ENCODE assay signal across 8 mouse cellular contexts in genomic region chr13:94883966-94884960, GRCm38 (mm10). TPM values are rescaled to one million over a fixed set of nuclear protein-coding genes. Genes with fewer than 3 reads are reported as not detected.
DNase-seq lines count a peak whose midpoint lies in the region; ATAC-seq and TF ChIP-seq lines count a peak whose summit lies in the region.

No protein-coding gene starts in this region.

- peak overlapping the region; percentile 90 for H3K4me2 ChIP-seq in lung, embryonic 15.5 days
- H3K4me2 ChIP-seq in forebrain, embryonic 13.5 days = peak overlapping the region; percentile 68
- H3K4me2 ChIP-seq in limb, embryonic 14.5 days (replicated peaks; ENCODE audit: low read depth, low read length, severe bottlenecking) = peak overlapping the region; percentile 85
- peak overlapping the region; percentile 76 for H3K4me2 ChIP-seq in stomach, embryonic 14.5 days (replicated peaks; ENCODE audit: low read depth, low read length)

- H3K9me3 ChIP-seq in lung, embryonic 15.5 days = no peaks in the 10 kb centered on the region
- no peaks in the 10 kb centered on the region for H3K9me3 ChIP-seq in forebrain, embryonic 13.5 days (replicated peaks)
- no peaks in the 10 kb centered on the region for H3K9me3 ChIP-seq in limb, embryonic 14.5 days (ENCODE audit: control insufficient read depth, low read length)
- no peaks in the 10 kb centered on the region for H3K9me3 ChIP-seq in stomach, embryonic 14.5 days (ENCODE audit: control insufficient read depth, low read depth, low read length)

- no peaks in the 10 kb centered on the region for H3K36me3 ChIP-seq in lung, embryonic 15.5 days
- H3K36me3 ChIP-seq in forebrain, embryonic 13.5 days (ENCODE audit: poor library complexity, severe bottlenecking) = no peaks in the 10 kb centered on the region
- no peaks in the 10 kb centered on the region for H3K36me3 ChIP-seq in limb, embryonic 14.5 days (ENCODE audit: control insufficient read depth, insufficient read depth, low read length)
- H3K36me3 ChIP-seq in stomach, embryonic 14.5 days (ENCODE audit: control insufficient read depth, insufficient read depth, low read length) = no peaks in the 10 kb centered on the region

- peak; percentile 10; the same call in 1 of the 2 replicates for ATAC-seq in lung, embryonic 15.5 days (ENCODE audit: borderline replicate concordance, extremely low read depth, low FRiP score, low TSS enrichment)
- ATAC-seq in forebrain, embryonic 13.5 days = no peak
- no peak for ATAC-seq in limb, embryonic 14.5 days (ENCODE audit: low FRiP score, low read depth)
- no peak for ATAC-seq in stomach, embryonic 14.5 days (ENCODE audit: insufficient number of reproducible peaks, insufficient read depth, low FRiP score, low read depth)
- ATAC-seq in erythroid progenitor cell, adult 5-6 weeks (replicated peaks; ENCODE audit: low FRiP score, poor library complexity, severe bottlenecking) = no peak
- ATAC-seq in erythroblast, adult 5-6 weeks (replicated peaks; ENCODE audit: low FRiP score, poor library complexity, severe bottlenecking) = no peak

- H3K9ac ChIP-seq in lung, embryonic 15.5 days = no peak overlapping the region
- no peak overlapping the region for H3K9ac ChIP-seq in forebrain, embryonic 13.5 days
- H3K9ac ChIP-seq in limb, embryonic 14.5 days (ENCODE audit: low read depth, low read length, severe bottlenecking) = no peak overlapping the region
- H3K9ac ChIP-seq in stomach, embryonic 14.5 days (replicated peaks; ENCODE audit: low read depth, low read length) = no peak overlapping the region

- TF ChIP-seq CTCF in lung, adult 2 months (IDR thresholded peaks at IDR 0.05; ENCODE audit: insufficient read depth, low read length) = no peak

- peak overlapping the region; percentile 45 for H3K4me3 ChIP-seq in lung, embryonic 15.5 days
- H3K4me3 ChIP-seq in lung, adult 2 months (replicated peaks; ENCODE audit: extremely low read depth, low read depth, low read length) = no peak overlapping the region
- H3K4me3 ChIP-seq in forebrain, embryonic 13.5 days = peak overlapping the region; percentile 40
- peak overlapping the region; percentile 46 for H3K4me3 ChIP-seq in limb, embryonic 14.5 days (replicated peaks; ENCODE audit: low read length)
- H3K4me3 ChIP-seq in stomach, embryonic 14.5 days (ENCODE audit: low read depth, low read length) = peak overlapping the region; percentile 40

- H3K4me1 ChIP-seq in lung, embryonic 15.5 days = peaks cover 27% of the 10 kb centered on the region
- H3K4me1 ChIP-seq in lung, adult 2 months (ENCODE audit: control insufficient read depth, insufficient read depth, low read length) = peaks cover 2% of the 10 kb centered on the region; the same call in 1 of the 2 replicates
- H3K4me1 ChIP-seq in forebrain, embryonic 13.5 days = peaks cover 24% of the 10 kb centered on the region
- H3K4me1 ChIP-seq in limb, embryonic 14.5 days (ENCODE audit: control insufficient read depth, insufficient read depth, low read length) = peaks cover 17% of the 10 kb centered on the region
- peaks cover 13% of the 10 kb centered on the region for H3K4me1 ChIP-seq in stomach, embryonic 14.5 days (ENCODE audit: control insufficient read depth, insufficient read depth, low read length)

- H3K27me3 ChIP-seq in lung, embryonic 15.5 days = peaks cover 93% of the 10 kb centered on the region
- peaks cover 93% of the 10 kb centered on the region for H3K27me3 ChIP-seq in forebrain, embryonic 13.5 days
- H3K27me3 ChIP-seq in limb, embryonic 14.5 days (ENCODE audit: control insufficient read depth, insufficient read depth, low read length) = peaks cover 93% of the 10 kb centered on the region
- peaks cover 87% of the 10 kb centered on the region for H3K27me3 ChIP-seq in stomach, embryonic 14.5 days (ENCODE audit: control insufficient read depth, insufficient read depth, low read length)

- 1% methylated on average over 36 of the region's 36 CpGs for WGBS in lung, embryonic 15.5 days
- WGBS in lung, adult 2 months = 5% methylated on average over 36 of the region's 36 CpGs
- 1% methylated on average over 36 of the region's 36 CpGs for WGBS in forebrain, embryonic 13.5 days
- WGBS in limb, embryonic 14.5 days = 2% methylated on average over 36 of the region's 36 CpGs
- WGBS in stomach, embryonic 14.5 days = 3% methylated on average over 36 of the region's 36 CpGs

- TF ChIP-seq POLR2A in lung, adult 2 months (IDR thresholded peaks at IDR 0.05; ENCODE audit: borderline replicate concordance, extremely low read depth, low read depth, low read length) = no peak
- TF ChIP-seq POLR2A in limb, embryonic 14.5 days (IDR thresholded peaks at IDR 0.05; ENCODE audit: borderline replicate concordance, extremely low read depth, insufficient read depth, insufficient read length) = no peak

- no peak for DNase-seq in lung, adult 2 months
- no peak for DNase-seq in limb, embryonic 14.5 days (ENCODE audit: low spot score)
- no peak for DNase-seq in left cerebral cortex, adult 11 months (ENCODE audit: low spot score)

- no peak overlapping the region for H3K27ac ChIP-seq in lung, embryonic 15.5 days
- H3K27ac ChIP-seq in forebrain, embryonic 13.5 days = no peak overlapping the region
- no peak overlapping the region for H3K27ac ChIP-seq in limb, embryonic 14.5 days (replicated peaks; ENCODE audit: low read depth, low read length)
- no peak overlapping the region for H3K27ac ChIP-seq in stomach, embryonic 14.5 days (ENCODE audit: low read length)

RNA-seq across cellular contexts. Expression of gene Otp, which starts 8.9 kb away (rescaled TPM):
- polyA plus RNA-seq in lung, embryonic 15.5 days (2015; fragmentation: Nextera tagmentation; extraction: Ambion mirVana) = not detected in 2 replicates
- not detected in 2 replicates for polyA plus RNA-seq in lung, adult 2 months (2012; rRNA removed)
- 3.7 and 10.3 TPM in 2 replicates for polyA plus RNA-seq in forebrain, embryonic 13.5 days (2015; fragmentation: Nextera tagmentation; extraction: Ambion mirVana)
- polyA plus RNA-seq in limb, embryonic 14.5 days (2012; rRNA removed) = 0.03 and 0.05 TPM in 2 replicates
- polyA plus RNA-seq in limb, embryonic 14.5 days (2014; fragmentation: Nextera tagmentation; extraction: Ambion mirVana) = not detected in 2 replicates
- not detected in 2 replicates for polyA plus RNA-seq in stomach, embryonic 14.5 days (2014; fragmentation: Nextera tagmentation; extraction: Ambion mirVana)
- not detected in 2 replicates for total RNA-seq in erythroid progenitor cell, adult 5-6 weeks (2015; ENCODE audit: low replicate concordance)
- not detected in 2 replicates for total RNA-seq in erythroid progenitor cell, adult 5-6 weeks (2017; ENCODE audit: low replicate concordance)
- total RNA-seq in erythroblast, adult 5-6 weeks (2015; ENCODE audit: low replicate concordance) = not detected in 2 replicates
- total RNA-seq in erythroblast, adult 5-6 weeks (2017; ENCODE audit: low replicate concordance) = not detected in 2 replicates
